Mouse (Mus musculus) CH12.LX (cell line): ENCODE results near the gene Kcnj10.

Experiments used
- CHD2 ChIP-seq: IDR thresholded peaks from 2 replicates; pipeline ENCODE4 v1.6.1; 2011; ENCODE audit warnings: low read length, improper control_type of control experiment
- CTCF ChIP-seq, 2 experiments: IDR thresholded peaks in 1 of 2; conservative IDR thresholded peaks in 1 of 2; 2 replicates each; pipeline ENCODE4 v1.5.1; 2011 to 2012; ENCODE audit warnings: low read depth in 2 of 2, low read length in 2 of 2, improper control_type of control experiment in 1 of 2, inconsistent platforms in 1 of 2, mild to moderate bottlenecking in 1 of 2, moderate library complexity in 1 of 2
- E2F4 ChIP-seq: IDR thresholded peaks from 2 replicates; pipeline ENCODE4 v1.6.1; 2011; ENCODE audit warnings: low read depth, low read length, improper control_type of control experiment; ENCODE audit not compliant: insufficient replicate concordance
- EP300 ChIP-seq: IDR thresholded peaks from 2 replicates; pipeline ENCODE4 v1.6.1; 2011; ENCODE audit warnings: low read length, improper control_type of control experiment
- MAFK ChIP-seq: IDR thresholded peaks from 2 replicates; pipeline ENCODE4 v1.6.1; 2011; ENCODE audit warnings: low read length, improper control_type of control experiment; ENCODE audit not compliant: insufficient replicate concordance
- MAZ ChIP-seq: IDR thresholded peaks from 2 replicates; pipeline ENCODE4 v1.6.1; 2012; ENCODE audit warnings: low read depth, mild to moderate bottlenecking, inconsistent platforms, low read length, improper control_type of control experiment, moderate library complexity
- MYC ChIP-seq: IDR thresholded peaks from 2 replicates; pipeline ENCODE4 v1.6.1; 2011; ENCODE audit warnings: low read depth, mild to moderate bottlenecking, improper control_type of control experiment, low read length
- POLR2AphosphoS2 ChIP-seq: IDR thresholded peaks from 2 replicates; pipeline ENCODE4 v1.6.1; 2011; ENCODE audit warnings: low read depth, low read length, improper control_type of control experiment
- RAD21 ChIP-seq: IDR thresholded peaks from 2 replicates; pipeline ENCODE4 v1.6.1; 2011; ENCODE audit warnings: low read depth, mild to moderate bottlenecking, low read length, improper control_type of control experiment, moderate library complexity
- SMC3 ChIP-seq: IDR thresholded peaks from 2 replicates; pipeline ENCODE4 v1.6.1; 2011; ENCODE audit warnings: low read depth, low read length, improper control_type of control experiment
- TCF12 ChIP-seq: IDR thresholded peaks from 2 replicates; pipeline ENCODE4 v1.6.1; 2014; ENCODE audit warnings: low read depth, mild to moderate bottlenecking, inconsistent platforms, low read length, improper control_type of control experiment
- USF2 ChIP-seq: conservative IDR thresholded peaks from 2 replicates; pipeline ENCODE4 v1.6.1; 2011; ENCODE audit warnings: low read depth, low read length, improper control_type of control experiment

GRCm38 (mm10) chr1:172305635-172306034 is 35.4 kb upstream of the Kcnj10 start:
- TF ChIP-seq MYC (no peak), POLR2AphosphoS2 (no peak), EP300 (no peak), CHD2 (no peak), TCF12 (no peak), USF2 (no peak), E2F4 (no peak), CTCF (conservative IDR thresholded peaks at IDR 0.05 in 1 of 2, IDR thresholded peaks at IDR 0.05 in 1 of 2; ENCODE audit: low read depth in 2 of 2, low read length in 2 of 2) (peak; percentile 21 to 66; a peak in 2 of 4 replicates), SMC3 (peak; percentile 55), RAD21 (peak; percentile 12), MAFK (no peak), MAZ (no peak)
